Mouse (Mus musculus): ENCODE results near the gene Thpo.

DNA sequence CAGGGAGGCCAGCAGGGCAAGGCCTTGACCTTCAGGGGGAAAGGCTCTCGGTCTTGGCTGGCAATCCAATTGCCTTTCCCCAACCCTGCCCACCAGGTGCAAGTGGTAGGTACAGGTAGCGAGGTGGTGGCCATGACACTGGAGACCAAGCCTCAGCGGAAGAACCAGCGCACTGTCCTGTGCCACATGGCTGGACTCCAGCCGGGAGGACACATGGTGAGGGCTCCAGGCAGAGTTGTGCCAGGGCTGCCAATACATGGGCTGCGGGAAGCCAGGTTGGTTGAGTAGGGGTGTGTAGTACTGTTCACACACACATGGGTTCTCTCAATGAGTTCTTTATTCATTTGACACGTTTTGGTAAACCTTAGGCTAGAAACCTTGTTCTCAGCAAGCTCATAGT is 1.9 kb upstream of the Thpo start:
- TF ChIP-seq CTCF (IDR thresholded peaks at IDR 0.05; ENCODE audit: borderline replicate concordance, insufficient read depth, low read length) (no peak), POLR2A (IDR thresholded peaks at IDR 0.05; ENCODE audit: low read depth, low read length) (no peak)
